21 mouse cellular contexts compared by ENCODE assay signal in genomic region chr1:80504081-80504480, GRCm38 (mm10). TPM values are rescaled to one million over a fixed set of nuclear protein-coding genes. Genes with fewer than 3 reads are reported as not detected.
A peak's percentile ranks its signal among the peaks of the same experiment; 100 is the strongest.
DNase-seq lines count a peak whose midpoint lies in the region; ATAC-seq lines count a peak whose summit lies in the region.
"Had no signal": no experiment of that assay in that cellular context is flagged by ENCODE, and none has a peak within 500 bp of the region (broad histone marks: within the 10 kb centered on the region; RNA-seq: fewer than 3 reads in every experiment).

No protein-coding gene starts in this region.

- ATAC-seq in frontal cortex, adult (ENCODE audit: low TSS enrichment) = peak; percentile 96
- ATAC-seq in forebrain, embryonic 16.5 days = no peak
- ATAC-seq: activated CD4-positive, CD25-positive, alpha-beta regulatory T cell, adult 4 months; Patski had no signal

- 0 out of 2 replicates have a peak, but pooled peaks cover 3% of the 10 kb centered on the region for H3K4me1 ChIP-seq in forebrain, embryonic 16.5 days (replicated peaks; ENCODE audit: control insufficient read depth, insufficient read depth, low read length)

- no peaks in the 10 kb centered on the region for H3K9me3 ChIP-seq in forebrain, embryonic 16.5 days (ENCODE audit: control insufficient read depth, low read length)

- no peak for DNase-seq in frontal cortex, postnatal 25 days (ENCODE audit: low spot score in 2 of 2)
- peak; percentile 49 for DNase-seq in brain, adult 2 months (ENCODE audit: low read depth, low spot score)
- DNase-seq: adrenal gland, adult 2 months; adrenal gland, adult 8-10 months; adrenal gland, postnatal 10 days; adrenal gland, postnatal 14 days; adrenal gland, postnatal 25 days; adrenal gland, postnatal 36 days; cerebellum, adult 11 months; cerebellum, adult 11-12 months; cerebellum, adult 18-20 months; cerebellum, adult 2 months had no signal

- H3K4me2 ChIP-seq in forebrain, embryonic 16.5 days (ENCODE audit: low read length) = no peak overlapping the region

- no peaks in the 10 kb centered on the region for H3K36me3 ChIP-seq in forebrain, embryonic 16.5 days (ENCODE audit: control insufficient read depth, insufficient read depth)
- H3K36me3 ChIP-seq: G1E had no signal

- WGBS in forebrain, embryonic 16.5 days = 81% methylated on average over 4 of the region's 4 CpGs

- no peak overlapping the region for H3K27ac ChIP-seq in forebrain, embryonic 16.5 days (ENCODE audit: low read length)

- no peak overlapping the region for H3K4me3 ChIP-seq in forebrain, embryonic 16.5 days (replicated peaks; ENCODE audit: low read length)

- H3K9ac ChIP-seq in forebrain, embryonic 16.5 days (replicated peaks; ENCODE audit: low read depth, low read length) = no peak overlapping the region

- H3K27me3 ChIP-seq in forebrain, embryonic 16.5 days (replicated peaks; ENCODE audit: control insufficient read depth, insufficient read depth, low read length) = no peaks in the 10 kb centered on the region
- H3K27me3 ChIP-seq: CH12.LX had no signal

RNA-seq across cellular contexts. Expression of gene Gm45261, which starts 42.8 kb away (rescaled TPM):
- polyA plus RNA-seq in forebrain, embryonic 16.5 days (2015; fragmentation: Nextera tagmentation; extraction: Ambion mirVana) = not detected in 2 replicates
- polyA plus RNA-seq: activated CD4-positive, CD25-positive, alpha-beta regulatory T cell, adult 4 months; adrenal gland, adult 2 months; brain, embryonic 14.5 days; C2C12; CD4-positive, CD25-positive, alpha-beta regulatory T cell, adult 4 months; cerebellum, adult 2 months; G1E; Patski had no signal
